Mouse (Mus musculus) embryonic facial prominence, embryonic 13.5 days (tissue): ENCODE data around the gene Mfsd11. TPM values are rescaled to one million over a fixed set of nuclear protein-coding genes. Genes with fewer than 3 reads are reported as not detected.
"Not testable (repeated sequence)": the region's sequence is repeated elsewhere in the genome, so short reads cannot be mapped to it uniquely, and the experiment has no call there.

Experiments used
- ATAC-seq: fragments of 200-750 bp; cut with Nextera tagmentation; 2 replicates; pipeline ENCODE4 v1.8.0; 2017; ENCODE audit warnings: low read depth; ENCODE audit not compliant: insufficient number of reproducible peaks, insufficient read depth, low FRiP score, low TSS enrichment
- H3K27ac ChIP-seq: fragments of 300-500 bp; sonication (generic); 2 replicates; pipeline ENCODE4 v1.5.1; 2015; ENCODE audit warnings: moderate library complexity, mild to moderate bottlenecking, inconsistent platforms
- H3K27me3 ChIP-seq: fragments of 300-500 bp; sonication (generic); 2 replicates; pipeline ENCODE4 v1.6.1; 2015; ENCODE audit warnings: mild to moderate bottlenecking, inconsistent platforms
- H3K36me3 ChIP-seq: fragments of 300-500 bp; sonication (generic); 2 replicates; pipeline ENCODE4 v1.6.1; 2015; ENCODE audit warnings: mild to moderate bottlenecking, inconsistent platforms
- H3K4me1 ChIP-seq: fragments of 300-500 bp; sonication (generic); 2 replicates; pipeline ENCODE4 v1.6.1; 2015; ENCODE audit warnings: inconsistent platforms
- H3K4me2 ChIP-seq: fragments of 300-500 bp; sonication (generic); 2 replicates; pipeline ENCODE4 v1.6.1; 2015; ENCODE audit warnings: moderate library complexity, mild to moderate bottlenecking, inconsistent platforms
- H3K4me3 ChIP-seq: fragments of 300-500 bp; sonication (generic); 2 replicates; pipeline ENCODE4 v1.5.1; 2015; ENCODE audit warnings: mild to moderate bottlenecking, inconsistent platforms
- H3K9ac ChIP-seq: fragments of 300-500 bp; sonication (generic); 2 replicates; pipeline ENCODE4 v1.6.1; 2015; ENCODE audit warnings: mild to moderate bottlenecking, inconsistent platforms
- H3K9me3 ChIP-seq: fragments of 300-500 bp; sonication (generic); 2 replicates; pipeline ENCODE4 v1.6.1; 2016; ENCODE audit warnings: inconsistent platforms
- WGBS: fragments of 180-500 bp; shearing (Covaris S2); methylation state at CpG from one replicate; pipeline ENCODE4 v1.1.7; 2015; ENCODE audit warnings: mixed read lengths; 5-methylcytosine and 5-hydroxymethylcytosine counted together
- polyA plus RNA-seq: library from polyadenylated mRNA; unstranded; fragments of >200 nt; fragmentation: Nextera tagmentation; extraction: Ambion mirVana; gene quantifications from 2 replicates; pipeline ENCODE4 v1.2.1, GENCODE M21; 2015

The Mfsd11 gene
- polyA plus RNA-seq, 1 experiment from 2014 or later: 45.6 TPM

DNA sequence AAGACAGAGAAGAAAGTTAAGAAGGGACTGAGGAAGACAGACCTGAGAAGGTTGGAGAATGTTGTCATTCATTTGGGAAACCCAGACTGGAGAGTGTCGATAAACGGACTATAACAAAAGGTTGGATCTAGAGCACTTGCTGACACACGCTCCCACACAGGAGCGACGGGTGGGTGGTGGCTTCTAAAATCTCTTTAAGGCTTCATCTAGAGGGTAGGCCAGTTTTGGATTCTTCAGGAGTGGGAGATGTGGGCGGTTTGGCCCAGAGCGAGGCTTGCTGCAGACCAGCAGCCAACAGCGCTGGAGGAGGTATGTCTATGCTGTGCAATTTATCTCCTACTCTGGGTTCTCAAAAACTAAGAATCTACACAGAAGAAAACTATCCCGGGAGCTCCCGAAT lies 29.6 kb upstream of the Mfsd11 start:
- Histone ChIP-seq H3K27me3 (no peaks in the 10 kb centered on the region), H3K9me3 (no peaks in the 10 kb centered on the region), H3K36me3 (no peaks in the 10 kb centered on the region), H3K4me3 (no peak overlapping the region), H3K4me1 (peaks cover 43% of the 10 kb centered on the region), H3K4me2 (no peak overlapping the region), H3K27ac (no peak overlapping the region), H3K9ac (0 out of 2 replicates have a peak overlapping the region, but pooled peaks have one; percentile 32)
- 91% methylated on average over 10 of the region's 10 CpGs for WGBS
- ATAC-seq: no peak

DNA sequence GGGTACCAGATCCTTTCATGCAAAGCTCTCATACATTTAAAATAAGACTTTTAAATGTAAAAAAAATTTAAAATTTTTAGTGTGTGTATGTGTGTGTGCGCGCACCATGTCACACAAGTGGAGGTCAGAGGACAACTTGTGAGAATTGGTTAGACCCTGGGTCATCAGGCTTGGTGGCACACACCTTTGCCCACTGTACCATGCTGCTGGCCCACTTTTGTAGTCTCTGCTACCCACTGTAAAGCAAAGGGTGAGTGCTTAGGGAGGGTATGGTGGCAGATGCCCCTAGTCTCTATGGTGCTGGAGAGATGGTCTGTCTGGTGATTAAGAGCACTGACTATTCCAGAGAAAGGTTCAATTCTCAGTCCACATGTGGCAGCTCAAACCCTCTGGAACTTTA lies 29.0 kb upstream of the Mfsd11 start:
- ATAC-seq: no peak
- no peak overlapping the region for H3K27ac ChIP-seq
- H3K36me3 ChIP-seq: no peaks in the 10 kb centered on the region
- WGBS: 98% methylated on average over 2 of the region's 2 CpGs
- H3K9me3 ChIP-seq: no peaks in the 10 kb centered on the region
- peaks cover 46% of the 10 kb centered on the region for H3K4me1 ChIP-seq
- no peaks in the 10 kb centered on the region for H3K27me3 ChIP-seq
- H3K9ac ChIP-seq: no peak overlapping the region
- H3K4me3 ChIP-seq: no peak overlapping the region
- no peak overlapping the region for H3K4me2 ChIP-seq

DNA sequence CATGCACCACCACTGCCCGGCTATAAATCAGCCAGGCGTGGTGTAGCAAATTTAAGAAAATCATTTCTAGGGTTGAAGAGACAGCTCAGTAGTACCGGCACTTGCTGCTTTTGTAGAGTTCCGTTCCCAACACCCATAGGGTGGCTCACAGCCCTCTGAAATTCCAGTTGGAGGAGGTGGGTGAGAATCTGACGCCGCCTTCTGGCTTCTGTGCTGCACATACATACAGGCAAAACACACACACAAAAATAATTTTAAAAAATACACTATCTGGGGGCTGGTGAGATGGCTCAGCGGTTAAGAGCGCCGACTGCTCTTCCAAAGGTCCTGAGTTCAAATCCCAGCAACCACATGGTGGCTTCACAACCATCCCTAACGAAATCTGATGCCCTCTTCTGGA lies 28.4 kb upstream of the Mfsd11 start:
- not testable (repeated sequence) for H3K27ac ChIP-seq, H3K4me2 ChIP-seq, H3K9me3 ChIP-seq, H3K27me3 ChIP-seq, ATAC-seq, H3K36me3 ChIP-seq, H3K9ac ChIP-seq, H3K4me3 ChIP-seq
- WGBS: 94% methylated on average over 10 of the region's 10 CpGs
- H3K4me1 ChIP-seq: peaks cover 52% of the 10 kb centered on the region

DNA sequence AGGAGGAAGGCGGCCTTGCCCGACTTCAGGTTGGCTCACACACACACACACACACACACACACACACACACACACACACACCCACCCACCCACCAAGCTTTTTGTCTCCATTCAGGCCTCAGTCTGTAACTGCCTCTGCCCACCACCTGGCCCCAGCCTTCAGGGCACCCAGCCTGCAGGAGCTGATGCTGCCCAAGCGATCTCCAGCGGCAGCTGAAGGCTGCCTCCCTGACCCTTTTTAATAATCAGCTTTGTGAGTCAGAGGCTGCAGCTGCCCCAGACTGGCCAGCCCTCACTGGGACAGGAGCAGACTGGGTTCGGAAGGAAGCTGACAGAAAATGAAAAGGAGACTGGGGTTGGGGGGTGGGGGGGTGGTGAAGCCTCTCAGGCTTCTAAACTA lies 27.0 kb upstream of the Mfsd11 start:
- no peak overlapping the region for H3K27ac ChIP-seq
- 0 out of 2 replicates have a peak overlapping the region, but pooled peaks have one; percentile 6 for H3K9ac ChIP-seq
- ATAC-seq: no peak
- H3K36me3 ChIP-seq: no peaks in the 10 kb centered on the region
- WGBS: 68% methylated on average over 5 of the region's 5 CpGs
- H3K9me3 ChIP-seq: no peaks in the 10 kb centered on the region
- no peaks in the 10 kb centered on the region for H3K27me3 ChIP-seq
- no peak overlapping the region; the same call in 1 of the 2 replicates for H3K4me2 ChIP-seq
- H3K4me3 ChIP-seq: no peak overlapping the region
- H3K4me1 ChIP-seq: peaks cover 51% of the 10 kb centered on the region

DNA sequence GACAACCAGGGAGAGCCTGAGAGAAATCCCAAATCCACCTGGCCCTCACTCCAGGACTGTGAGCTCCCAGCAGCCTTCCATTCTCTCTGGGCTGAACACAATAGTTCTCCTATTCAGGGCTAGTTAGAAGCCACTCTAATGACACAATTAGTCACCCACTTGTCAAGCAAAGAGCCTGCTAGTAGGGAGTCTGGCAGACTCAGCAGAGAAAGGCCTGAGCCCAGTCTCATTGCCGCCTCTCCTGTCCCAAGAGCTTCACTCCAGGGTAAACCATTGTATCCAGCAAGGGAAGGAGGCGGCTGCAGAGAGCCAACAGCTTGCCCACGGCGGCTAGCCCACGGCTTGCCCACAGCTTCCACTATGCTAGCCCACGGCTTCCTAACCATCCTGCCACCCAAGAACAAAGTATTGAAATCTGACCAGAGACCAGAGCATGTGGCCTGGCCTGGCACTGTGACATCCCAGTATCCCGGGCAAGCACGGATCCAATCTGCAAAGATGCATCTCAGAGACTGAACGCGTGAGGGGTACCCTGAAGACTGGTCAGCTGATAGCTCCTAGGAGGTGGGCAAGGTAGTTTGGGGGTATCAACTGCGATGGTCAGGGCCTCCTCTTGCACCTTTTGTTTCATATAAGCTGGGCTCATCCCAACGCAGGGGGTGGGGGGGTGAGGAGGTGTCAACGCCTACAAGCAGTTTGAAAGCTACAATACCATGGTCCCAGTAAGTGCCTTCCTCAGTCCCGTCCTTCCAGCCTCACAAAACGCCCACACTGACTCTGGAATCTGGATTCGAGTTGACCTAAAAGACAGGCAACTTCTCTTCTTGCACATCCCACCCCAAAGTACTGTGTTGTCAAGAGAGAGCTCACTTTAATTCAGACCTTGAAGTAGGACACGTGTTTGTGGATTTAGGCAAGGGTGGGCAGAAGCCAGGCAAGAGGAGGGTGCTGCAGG lies 25.4 kb upstream of the Mfsd11 start:
- H3K9ac ChIP-seq: peak overlapping the region; percentile 87
- H3K27ac ChIP-seq: no peak overlapping the region
- H3K4me3 ChIP-seq: peak overlapping the region; percentile 73
- peaks cover 37% of the 10 kb centered on the region for H3K4me1 ChIP-seq
- ATAC-seq: no peak
- H3K36me3 ChIP-seq: peaks cover 7% of the 10 kb centered on the region
- H3K4me2 ChIP-seq: peak overlapping the region; percentile 89
- H3K27me3 ChIP-seq: no peaks in the 10 kb centered on the region
- H3K9me3 ChIP-seq: no peaks in the 10 kb centered on the region
- WGBS: 31% methylated on average over 17 of the region's 17 CpGs

DNA sequence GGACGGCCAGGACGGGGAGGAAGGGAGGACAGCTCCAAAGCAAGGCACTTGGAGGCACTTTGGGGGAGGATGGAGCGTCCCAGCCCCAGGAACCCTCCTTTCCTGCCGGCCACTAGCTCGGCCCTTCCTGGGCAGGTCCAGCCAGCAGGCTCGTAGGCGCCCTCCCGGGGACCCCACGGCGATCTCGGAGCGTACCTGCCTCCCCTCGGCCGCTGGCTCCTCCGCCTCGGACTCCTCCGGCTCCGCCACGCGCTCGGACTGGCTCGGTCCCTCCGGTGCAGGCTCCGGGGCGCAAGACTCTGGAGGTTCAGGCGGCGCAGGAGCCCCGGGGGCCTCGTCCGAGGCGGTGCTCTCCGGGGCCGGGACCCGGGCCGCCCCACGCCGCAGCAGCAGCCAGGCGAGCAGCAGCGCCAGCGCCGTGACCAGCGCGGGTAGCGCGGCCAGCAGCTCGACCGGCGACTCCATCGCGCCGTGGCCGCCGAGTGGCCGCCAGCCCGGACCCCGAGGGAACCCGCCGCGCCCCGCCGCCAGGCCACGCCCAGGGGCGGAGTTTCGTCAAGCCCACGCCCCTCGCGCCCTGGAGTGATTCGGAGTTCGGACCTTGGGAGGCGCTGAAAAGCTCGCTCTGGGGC lies 24.6 kb upstream of the Mfsd11 start, which contains the start of gene Mxra7:
Gene Mxra7, minus strand, starts transcription at position 513 of the 632 bp plus-strand sequence.
- under 1% methylated on average over 62 of the region's 71 CpGs for WGBS
- no peaks in the 10 kb centered on the region for H3K27me3 ChIP-seq
- 0 out of 2 replicates have a peak within 1 kb of the TSS, but pooled peaks have one; percentile 16 for H3K27ac ChIP-seq
- peak within 1 kb of the TSS; percentile 89 for H3K4me2 ChIP-seq
- peaks cover 37% of the 10 kb centered on the region for H3K4me1 ChIP-seq
- H3K36me3 ChIP-seq: peaks cover 9% of the 10 kb centered on the region
- H3K9ac ChIP-seq: peak within 1 kb of the TSS; percentile 87
- H3K4me3 ChIP-seq: peak within 1 kb of the TSS; percentile 73
- no peaks in the 10 kb centered on the region for H3K9me3 ChIP-seq
- 0 out of 2 replicates have a peak, but pooled peaks have one; percentile 17 for ATAC-seq

DNA sequence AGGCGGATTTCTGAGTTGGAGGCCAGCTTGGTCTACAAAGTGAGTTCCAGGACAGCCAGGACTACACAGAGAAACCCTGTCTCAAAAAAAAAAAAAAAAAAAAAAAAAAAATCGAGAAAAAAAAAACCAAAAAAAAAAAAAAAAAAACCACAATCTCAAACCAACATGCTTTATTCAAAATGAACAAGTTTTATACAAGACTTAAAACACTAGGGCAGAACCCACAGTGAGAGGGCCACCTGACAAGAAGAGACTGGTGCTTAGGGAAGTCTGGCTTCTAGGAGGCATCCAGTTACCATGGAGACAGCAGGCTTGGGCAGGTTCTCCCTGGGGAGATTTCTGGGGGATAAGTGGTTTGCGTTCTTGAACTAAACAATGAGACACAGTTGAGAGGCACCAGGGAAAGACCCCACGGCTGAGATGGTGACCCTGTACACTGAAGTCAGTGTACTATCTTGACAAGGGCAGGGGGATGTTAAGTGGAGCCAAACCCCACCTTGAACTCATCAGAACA lies 20.0 kb upstream of the Mfsd11 start:
- Histone ChIP-seq H3K4me1 (peaks cover 28% of the 10 kb centered on the region), H3K4me3 (no peak overlapping the region), H3K36me3 (peaks cover 55% of the 10 kb centered on the region), H3K4me2 (no peak overlapping the region), H3K27ac (peak overlapping the region; percentile 23; the same call in 1 of the 2 replicates), H3K9me3 (no peaks in the 10 kb centered on the region), H3K9ac (no peak overlapping the region; the same call in 1 of the 2 replicates), H3K27me3 (no peaks in the 10 kb centered on the region)
- no peak for ATAC-seq
- WGBS: 32% methylated on average over 3 of the region's 4 CpGs

DNA sequence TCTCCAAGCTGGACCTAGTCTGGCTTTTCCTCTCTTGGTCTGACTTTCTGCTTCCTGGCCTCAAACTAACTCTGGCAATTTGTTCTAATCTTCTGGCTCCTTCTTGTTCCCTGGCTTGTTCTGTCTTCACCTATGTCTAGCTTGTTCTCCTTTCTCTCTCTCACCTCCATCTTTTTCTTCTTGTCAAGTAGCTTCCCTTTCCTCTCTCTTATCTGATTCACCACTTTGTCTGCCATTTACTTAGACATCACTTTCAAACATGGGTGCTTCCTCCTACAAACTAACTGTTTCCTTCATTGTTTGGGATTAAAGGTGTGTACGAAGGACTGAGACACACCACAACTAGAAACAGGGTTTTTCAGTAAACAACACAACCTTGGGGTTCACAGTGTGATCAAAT lies 17.3 kb upstream of the Mfsd11 start:
- WGBS: 87% methylated on average over 1 of the region's 1 CpGs
- Histone ChIP-seq H3K4me1 (peaks cover 21% of the 10 kb centered on the region), H3K9me3 (no peaks in the 10 kb centered on the region), H3K4me3 (no peak overlapping the region), H3K27me3 (no peaks in the 10 kb centered on the region), H3K36me3 (peaks cover 82% of the 10 kb centered on the region), H3K4me2 (no peak overlapping the region), H3K9ac (no peak overlapping the region), H3K27ac (no peak overlapping the region)
- no peak for ATAC-seq

DNA sequence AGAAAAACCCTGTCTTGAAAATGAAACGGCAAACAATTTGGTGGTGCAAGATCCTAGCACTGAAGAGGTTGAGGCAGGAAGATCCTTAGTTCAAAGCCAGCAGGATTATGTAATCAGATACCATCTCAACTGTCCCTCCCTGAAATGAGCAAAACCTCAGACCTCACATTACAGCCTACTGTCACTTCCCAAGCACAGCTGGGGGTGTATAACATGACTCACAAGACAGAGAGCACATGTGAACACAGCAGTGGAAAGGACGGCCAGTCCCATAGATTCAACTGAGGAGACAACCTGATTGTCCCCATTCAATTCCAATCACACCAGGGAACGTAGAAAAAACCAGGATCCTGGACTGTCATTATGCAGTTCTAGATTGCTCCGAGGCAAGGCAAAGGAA lies 16.0 kb upstream of the Mfsd11 start:
- ATAC-seq: no peak
- no peak overlapping the region for H3K9ac ChIP-seq
- peaks cover 91% of the 10 kb centered on the region for H3K36me3 ChIP-seq
- WGBS: 85% methylated on average over 4 of the region's 4 CpGs
- peaks cover 34% of the 10 kb centered on the region for H3K4me1 ChIP-seq
- no peak overlapping the region for H3K4me2 ChIP-seq
- H3K27ac ChIP-seq: no peak overlapping the region
- H3K9me3 ChIP-seq: no peaks in the 10 kb centered on the region
- no peak overlapping the region for H3K4me3 ChIP-seq
- no peaks in the 10 kb centered on the region for H3K27me3 ChIP-seq

DNA sequence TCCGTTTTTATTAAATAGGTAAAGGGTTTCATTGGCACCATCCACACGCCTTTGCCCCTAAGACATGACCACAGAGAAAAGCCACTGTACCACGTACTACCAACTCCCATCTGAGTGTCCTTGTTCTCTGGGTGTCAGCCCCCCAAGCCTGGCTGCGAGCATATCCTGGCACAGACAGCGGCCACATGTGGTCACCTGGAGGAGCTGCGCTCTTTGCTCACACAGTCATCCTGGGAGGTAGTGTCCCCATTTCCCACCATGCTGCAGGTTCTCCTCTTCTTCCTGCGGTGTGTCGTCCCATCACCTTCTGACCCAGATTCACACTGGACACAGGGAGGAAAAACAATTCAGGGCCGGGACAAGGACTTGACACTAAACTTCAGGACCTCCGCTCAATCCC lies 14.8 kb upstream of the Mfsd11 start:
- Histone ChIP-seq H3K4me2 (no peak overlapping the region), H3K9me3 (no peaks in the 10 kb centered on the region), H3K9ac (no peak overlapping the region), H3K4me3 (no peak overlapping the region), H3K36me3 (peaks cover 90% of the 10 kb centered on the region), H3K4me1 (peaks cover 37% of the 10 kb centered on the region), H3K27ac (no peak overlapping the region), H3K27me3 (no peaks in the 10 kb centered on the region)
- ATAC-seq: no peak
- WGBS: 95% methylated on average over 10 of the region's 10 CpGs

DNA sequence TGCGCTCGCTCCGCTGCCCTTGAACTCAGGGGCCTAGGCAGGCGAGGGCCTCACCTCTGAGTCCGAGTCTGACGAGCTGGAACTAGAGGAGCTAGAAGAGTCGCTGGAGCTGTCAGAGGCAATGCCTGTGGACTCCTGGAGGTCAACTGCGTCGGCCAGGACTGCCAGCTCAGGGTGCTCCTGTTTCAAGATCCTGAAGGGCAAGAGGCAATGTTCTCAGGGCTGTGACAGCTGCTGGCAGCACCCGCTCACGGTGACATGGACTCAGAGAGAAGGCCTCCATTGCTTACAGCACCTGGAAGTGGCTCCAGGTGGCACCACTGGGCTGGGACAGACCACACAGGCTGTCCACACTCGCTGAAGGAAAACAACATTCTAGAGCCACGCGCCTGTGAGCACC lies 13.3 kb upstream of the Mfsd11 start:
- Histone ChIP-seq H3K9ac (0 out of 2 replicates have a peak overlapping the region, but pooled peaks have one; percentile 21), H3K4me1 (peaks cover 29% of the 10 kb centered on the region), H3K36me3 (peaks cover 75% of the 10 kb centered on the region), H3K27me3 (no peaks in the 10 kb centered on the region), H3K9me3 (no peaks in the 10 kb centered on the region), H3K27ac (no peak overlapping the region), H3K4me2 (no peak overlapping the region), H3K4me3 (no peak overlapping the region)
- 86% methylated on average over 14 of the region's 14 CpGs for WGBS
- ATAC-seq: no peak
